Mouse (Mus musculus) liver, postnatal 0 days (tissue): ENCODE results near the gene Ror1. TPM values are rescaled to one million over a fixed set of nuclear protein-coding genes. Genes with fewer than 3 reads are reported as not detected.
A peak's percentile ranks its signal among the peaks of the same experiment; 100 is the strongest.

Experiments
- ATAC-seq: fragments of 200-750 bp; cut with Nextera tagmentation; 2 replicates; pipeline ENCODE4 v1.8.0; 2017; ENCODE audit warnings: mild to moderate bottlenecking, moderate library complexity
- DNase-seq: peaks from one replicate; pipeline ENCODE4 v3.0.0-alpha.2; 2016
- H3K27ac ChIP-seq: fragments of 300-500 bp; sonication (generic); 2 replicates; pipeline ENCODE4 v1.5.1; 2014; ENCODE audit warnings: antibody characterized with exemption, moderate library complexity, mild to moderate bottlenecking, low read depth
- H3K27me3 ChIP-seq: fragments of 300-500 bp; sonication (generic); 2 replicates; pipeline ENCODE4 v1.6.1; 2014; ENCODE audit warnings: low read length, control low read depth, mixed read lengths; ENCODE audit not compliant: insufficient read depth
- H3K36me3 ChIP-seq: fragments of 300-500 bp; sonication (generic); replicated peaks from 2 replicates; pipeline ENCODE4 v1.6.1; 2014; ENCODE audit warnings: mild to moderate bottlenecking, control low read depth, low read length, moderate library complexity, mixed read lengths; ENCODE audit not compliant: insufficient read depth
- H3K4me1 ChIP-seq: fragments of 300-500 bp; sonication (generic); 2 replicates; pipeline ENCODE4 v1.6.1; 2014; ENCODE audit warnings: antibody characterized with exemption, mild to moderate bottlenecking, control low read depth; ENCODE audit not compliant: insufficient read depth
- H3K4me2 ChIP-seq: fragments of 300-500 bp; sonication (generic); 2 replicates; pipeline ENCODE4 v1.6.1; 2014; ENCODE audit warnings: low read depth, mild to moderate bottlenecking, low read length, moderate library complexity, mixed read lengths
- H3K4me3 ChIP-seq: fragments of 300-500 bp; sonication (generic); 2 replicates; pipeline ENCODE4 v1.5.1; 2014; ENCODE audit warnings: low read depth, low read length
- H3K9ac ChIP-seq: fragments of 300-500 bp; sonication (generic); replicated peaks from 2 replicates; pipeline ENCODE4 v1.6.1; 2014; ENCODE audit warnings: mild to moderate bottlenecking, moderate library complexity
- H3K9me3 ChIP-seq: fragments of 300-500 bp; sonication (generic); 2 replicates; pipeline ENCODE4 v1.6.1; 2016; ENCODE audit warnings: mild to moderate bottlenecking, control low read depth, low read length, mixed read lengths
- CTCF ChIP-seq: sonication (generic); IDR thresholded peaks from 2 replicates; pipeline ENCODE4 v1.5.1; 2016; ENCODE audit warnings: antibody characterized with exemption, low read depth
- EP300 ChIP-seq: IDR thresholded peaks from 2 replicates; pipeline ENCODE4 v1.6.1; 2016; ENCODE audit warnings: antibody characterized with exemption, low read depth, mild to moderate bottlenecking
- WGBS: fragments of 180-500 bp; shearing (Covaris S2); extraction: QIAGEN DNeasy Blood & Tissue Kit; methylation state at CpG from one replicate; pipeline ENCODE4 v1.1.7; 2014; ENCODE audit not compliant: insufficient replicate concordance; 5-methylcytosine and 5-hydroxymethylcytosine counted together
- polyA plus RNA-seq: library from polyadenylated mRNA; unstranded; fragments of >200 nt; fragmentation: Nextera tagmentation; extraction: Ambion mirVana; gene quantifications from 2 replicates; pipeline ENCODE4 v1.2.1, GENCODE M21; 2015

The Ror1 gene
- polyA plus RNA-seq, 1 experiment from 2014 or later = 0.29 TPM

GRCm38 (mm10) chr4:100230963-100231362 lies 135.4 kb downstream of the Ror1 start:
- H3K27me3 ChIP-seq = no peaks in the 10 kb centered on the region
- no peaks in the 10 kb centered on the region for H3K9me3 ChIP-seq
- H3K4me3 ChIP-seq = no peak overlapping the region
- ATAC-seq = peak; percentile 91
- H3K4me2 ChIP-seq = no peak overlapping the region
- TF ChIP-seq CTCF (no peak), EP300 (no peak)
- no peak overlapping the region for H3K27ac ChIP-seq
- 50% methylated on average over 2 of the region's 2 CpGs for WGBS
- no peaks in the 10 kb centered on the region for H3K36me3 ChIP-seq
- H3K9ac ChIP-seq = no peak overlapping the region
- peaks cover 11% of the 10 kb centered on the region for H3K4me1 ChIP-seq
- no peak for DNase-seq

DNA sequence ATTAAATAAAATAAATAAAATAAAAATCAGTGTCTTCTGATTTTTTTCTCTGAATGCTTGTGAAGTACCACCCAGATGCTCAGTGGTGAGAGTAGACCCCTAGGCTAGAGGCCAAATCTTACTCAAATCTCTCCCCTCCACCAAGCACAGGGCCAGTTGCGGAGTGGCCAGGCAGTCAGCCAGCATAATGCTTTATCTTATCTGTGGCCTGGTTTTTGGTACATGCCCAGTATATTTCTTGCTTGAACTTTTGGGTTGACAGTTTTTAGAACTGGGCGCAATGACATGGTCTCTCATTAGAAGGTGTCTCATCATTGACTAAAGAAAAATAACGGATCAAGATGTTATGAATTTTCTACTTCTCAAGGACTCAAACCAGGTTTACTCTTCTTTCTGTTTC lies 136.3 kb downstream of the Ror1 start:
- TF ChIP-seq CTCF = no peak
- TF ChIP-seq EP300 = no peak
- no peak for ATAC-seq
- no peaks in the 10 kb centered on the region for H3K36me3 ChIP-seq
- H3K27me3 ChIP-seq = no peaks in the 10 kb centered on the region
- no peak overlapping the region for H3K9ac ChIP-seq
- no peak for DNase-seq
- 72% methylated on average over 3 of the region's 3 CpGs for WGBS
- H3K4me3 ChIP-seq = no peak overlapping the region
- H3K4me2 ChIP-seq = no peak overlapping the region
- peaks cover 11% of the 10 kb centered on the region for H3K4me1 ChIP-seq
- H3K9me3 ChIP-seq = no peaks in the 10 kb centered on the region
- H3K27ac ChIP-seq = no peak overlapping the region

- DNase-seq = no peak
- H3K27ac ChIP-seq = no peak overlapping the region
- no peaks in the 10 kb centered on the region for H3K27me3 ChIP-seq
- no peaks in the 10 kb centered on the region for H3K9me3 ChIP-seq
- peaks cover 11% of the 10 kb centered on the region for H3K4me1 ChIP-seq
- no peak overlapping the region for H3K4me2 ChIP-seq
- H3K36me3 ChIP-seq = no peaks in the 10 kb centered on the region
- H3K9ac ChIP-seq = no peak overlapping the region
- TF ChIP-seq CTCF (no peak), EP300 (no peak)
- no peak for ATAC-seq
- no peak overlapping the region for H3K4me3 ChIP-seq
- 49% methylated on average over 7 of the region's 7 CpGs for whole genome bisulfite sequencing
These were observed 136.9 kb downstream of the Ror1 start for GRCm38 (mm10) chr4:100232541-100232940.

- Histone ChIP-seq H3K36me3 (no peaks in the 10 kb centered on the region), H3K27ac (no peak overlapping the region), H3K4me3 (no peak overlapping the region), H3K9ac (no peak overlapping the region), H3K9me3 (no peaks in the 10 kb centered on the region), H3K27me3 (no peaks in the 10 kb centered on the region), H3K4me2 (no peak overlapping the region), H3K4me1 (peaks cover 11% of the 10 kb centered on the region)
- ATAC-seq (no peak), DNase-seq (no peak)
- 87% methylated on average over 10 of the region's 10 CpGs for WGBS
- TF ChIP-seq CTCF = no peak
- TF ChIP-seq EP300 = no peak
These were observed 138.2 kb downstream of the Ror1 start for GRCm38 (mm10) chr4:100233770-100234169.

DNA sequence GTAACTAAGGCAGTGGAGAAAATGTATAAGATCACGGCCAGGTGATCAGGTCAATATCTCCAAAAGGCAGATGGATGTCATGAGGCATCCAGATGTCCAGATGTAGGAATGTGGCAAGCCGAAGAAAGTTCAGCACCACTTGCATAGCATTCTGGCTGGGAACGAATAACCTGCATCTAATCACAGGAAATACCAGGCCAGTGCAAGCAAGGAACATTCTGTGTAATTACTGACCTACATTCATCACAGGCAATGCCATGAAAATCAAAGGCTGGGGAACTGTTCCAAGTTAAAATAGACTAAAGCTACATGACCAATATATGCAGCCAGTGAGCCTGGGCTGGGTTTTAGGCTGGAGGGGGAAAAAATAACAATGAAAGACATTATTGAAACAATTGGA lies 140.7 kb downstream of the Ror1 start:
- Histone ChIP-seq H3K36me3 (no peaks in the 10 kb centered on the region), H3K4me2 (no peak overlapping the region), H3K9me3 (no peaks in the 10 kb centered on the region), H3K4me1 (peaks cover 3% of the 10 kb centered on the region; the same call in 1 of the 2 replicates), H3K27me3 (no peaks in the 10 kb centered on the region), H3K9ac (no peak overlapping the region), H3K27ac (no peak overlapping the region), H3K4me3 (no peak overlapping the region)
- DNase-seq = no peak
- no peak for TF ChIP-seq EP300
- no peak for TF ChIP-seq CTCF
- ATAC-seq = no peak
- WGBS = 75% methylated on average over 3 of the region's 3 CpGs

GRCm38 (mm10) chr4:100242061-100242756 lies 146.6 kb downstream of the Ror1 start:
- TF ChIP-seq CTCF (no peak), EP300 (no peak)
- Histone ChIP-seq H3K9me3 (no peaks in the 10 kb centered on the region), H3K4me3 (no peak overlapping the region), H3K4me1 (no peaks in the 10 kb centered on the region), H3K27me3 (no peaks in the 10 kb centered on the region), H3K27ac (no peak overlapping the region), H3K4me2 (no peak overlapping the region), H3K9ac (no peak overlapping the region), H3K36me3 (no peaks in the 10 kb centered on the region)
- 59% methylated on average over 6 of the region's 6 CpGs for WGBS
- DNase-seq (no peak), ATAC-seq (no peak)

GRCm38 (mm10) chr4:100244250-100244649 lies 148.7 kb downstream of the Ror1 start:
- WGBS = 84% methylated on average over 8 of the region's 8 CpGs
- H3K9ac ChIP-seq = no peak overlapping the region
- no peak overlapping the region for H3K27ac ChIP-seq
- no peak overlapping the region for H3K4me2 ChIP-seq
- TF ChIP-seq EP300 (no peak), CTCF (no peak)
- no peaks in the 10 kb centered on the region for H3K36me3 ChIP-seq
- no peaks in the 10 kb centered on the region for H3K9me3 ChIP-seq
- H3K4me1 ChIP-seq = no peaks in the 10 kb centered on the region
- DNase-seq (no peak), ATAC-seq (no peak)
- no peak overlapping the region for H3K4me3 ChIP-seq
- no peaks in the 10 kb centered on the region for H3K27me3 ChIP-seq
